Mouse (Mus musculus) adrenal gland, adult 8-10 months (tissue): ENCODE data around the gene Hpcal1. TPM values are rescaled to one million over a fixed set of nuclear protein-coding genes. Genes with fewer than 3 reads are reported as not detected.
A peak's percentile ranks its signal among the peaks of the same experiment; 100 is the strongest.

ENCODE experiments used
- DNase-seq: peaks from one replicate; pipeline ENCODE4 v3.0.0; 2022
- total RNA-seq, 4 experiments: library from RNA; stranded (reverse); gene quantifications; 2 replicates each; pipeline ENCODE4 v1.2.4; 2022

Hpcal1 gene
- total RNA-seq, 4 experiments from 2014 or later, result 18.8 to 34.0 (median 25.4) TPM

DNA sequence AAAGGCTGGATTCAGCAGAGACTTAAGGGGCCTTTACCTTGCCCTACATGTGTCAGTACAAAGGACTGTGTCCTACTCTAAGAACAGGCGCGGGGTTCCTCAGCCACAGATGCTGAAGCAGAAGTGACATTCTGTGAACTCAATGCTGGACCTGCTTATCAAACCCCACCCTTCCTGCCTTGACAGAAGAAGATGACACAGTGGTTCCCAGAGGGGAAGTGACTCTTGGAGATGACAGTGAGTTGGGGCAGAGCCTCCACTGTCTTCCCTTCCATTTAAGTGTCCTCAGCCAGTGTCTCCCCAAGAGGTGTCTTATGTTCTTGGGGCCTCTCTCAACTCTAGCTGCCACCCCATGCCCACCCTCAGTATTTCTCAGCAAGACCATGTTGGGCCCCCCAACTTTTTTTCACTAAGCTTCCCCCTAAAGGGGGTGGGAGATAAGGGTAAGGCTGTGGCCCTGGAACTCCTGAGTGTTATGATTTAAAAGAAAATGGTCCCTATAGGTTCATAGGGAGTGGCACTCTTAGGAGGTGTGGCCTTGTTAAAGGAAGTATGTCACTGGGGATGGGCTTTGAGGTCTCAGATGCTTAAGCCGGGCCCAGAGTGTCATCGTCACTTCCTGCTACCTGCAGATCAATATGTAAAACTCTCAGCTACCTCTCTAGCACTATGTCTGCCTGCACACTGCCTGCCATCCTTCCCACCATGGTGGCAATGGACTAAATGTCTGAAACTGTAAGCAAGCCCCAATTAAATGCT is 25.2 kb downstream of the Hpcal1 start:
- DNase-seq, result no peak

DNA sequence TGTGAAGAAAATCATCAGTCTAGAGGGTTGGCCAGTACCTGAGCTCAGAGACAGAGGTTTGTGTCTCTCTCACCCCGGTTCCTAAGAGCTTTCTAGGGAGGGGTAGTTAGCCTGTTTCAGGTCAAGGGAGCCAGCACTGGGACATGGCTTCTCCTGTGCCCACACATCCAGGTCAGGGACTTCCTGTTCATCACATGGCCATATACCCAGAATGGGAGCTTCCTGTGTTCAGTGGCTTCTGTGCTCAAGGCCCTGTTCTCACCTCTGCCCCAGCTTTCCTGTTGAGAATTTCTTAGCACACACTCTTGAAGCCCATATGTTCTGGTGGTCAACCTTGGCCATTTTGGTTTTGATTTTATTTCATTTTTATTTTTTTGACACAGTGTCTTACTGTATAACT is 26.6 kb downstream of the Hpcal1 start:
- no peak for DNase-seq

DNA sequence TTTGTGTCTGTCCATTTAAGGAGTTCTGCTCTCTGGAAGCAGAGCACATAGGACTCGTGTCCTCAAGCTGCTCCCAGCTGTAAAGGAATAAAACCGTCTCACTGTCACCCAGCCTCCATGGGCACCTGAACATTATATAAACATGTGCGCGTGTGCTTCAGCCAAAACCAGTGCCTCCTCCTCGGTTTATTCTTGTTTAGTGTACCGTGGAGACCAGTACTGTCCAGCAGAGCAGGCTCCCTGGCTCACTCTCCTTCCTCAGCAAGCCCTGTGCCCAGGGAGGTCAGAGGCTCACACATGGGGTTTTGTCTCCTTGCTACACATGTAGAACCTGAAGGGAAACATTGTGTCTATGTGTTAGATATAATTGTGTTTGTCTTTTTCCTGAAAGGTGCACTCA is 27.5 kb downstream of the Hpcal1 start:
- no peak for DNase-seq

DNA sequence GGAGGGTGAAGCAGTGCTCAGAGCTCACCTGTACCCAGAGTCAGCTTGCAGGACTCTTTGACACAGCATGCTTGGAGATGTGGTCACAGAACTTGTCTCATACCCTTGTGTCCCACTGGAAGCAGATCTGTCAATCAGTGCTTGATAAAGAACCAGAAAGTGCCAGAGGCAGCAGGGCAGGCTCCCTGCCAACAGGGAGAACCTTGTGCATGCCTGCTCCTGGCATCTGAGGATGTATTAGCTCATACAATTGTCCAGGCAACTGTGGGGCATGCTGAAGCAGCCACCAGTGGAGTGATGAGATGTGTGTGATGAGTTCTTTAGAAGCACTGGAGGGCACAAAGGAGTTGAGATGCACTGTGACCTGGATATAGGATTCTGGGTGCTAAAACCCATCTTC is 30.4 kb downstream of the Hpcal1 start:
- no peak for DNase-seq

DNA sequence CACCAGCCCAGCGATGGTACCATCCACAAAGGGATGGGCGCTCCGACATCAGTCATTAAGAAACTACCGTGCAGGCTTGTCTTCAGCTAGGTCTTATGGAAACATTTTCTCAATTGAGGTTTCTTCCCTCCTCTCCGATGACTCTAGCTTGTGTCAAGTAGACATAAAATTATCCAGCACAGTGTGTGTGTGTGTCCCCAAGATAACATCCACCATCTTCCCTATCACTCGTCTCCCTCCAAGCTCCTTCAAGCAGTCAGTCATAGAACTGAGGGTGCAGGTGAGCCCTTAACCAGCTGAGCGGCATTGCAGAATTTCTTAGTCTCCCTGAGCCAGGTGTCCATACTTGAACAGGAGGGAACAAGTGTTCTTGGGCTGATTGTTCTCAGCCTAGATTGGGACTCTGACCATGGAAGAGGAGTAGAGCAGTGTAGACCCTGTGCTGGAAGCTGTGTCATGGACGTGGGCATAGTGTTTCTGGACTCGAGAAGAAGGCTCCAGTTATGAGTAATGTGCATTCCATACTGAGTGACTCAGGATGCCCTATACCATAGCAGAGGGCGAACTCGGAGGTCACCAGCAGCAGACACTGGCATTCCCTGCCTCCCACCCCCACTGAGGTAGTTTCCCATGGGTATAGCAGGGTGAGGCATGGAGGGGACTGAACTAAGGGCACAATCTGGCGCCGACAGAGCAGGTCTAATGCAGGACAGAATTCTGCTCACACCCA is 32.0 kb downstream of the Hpcal1 start:
- no peak for DNase-seq

DNA sequence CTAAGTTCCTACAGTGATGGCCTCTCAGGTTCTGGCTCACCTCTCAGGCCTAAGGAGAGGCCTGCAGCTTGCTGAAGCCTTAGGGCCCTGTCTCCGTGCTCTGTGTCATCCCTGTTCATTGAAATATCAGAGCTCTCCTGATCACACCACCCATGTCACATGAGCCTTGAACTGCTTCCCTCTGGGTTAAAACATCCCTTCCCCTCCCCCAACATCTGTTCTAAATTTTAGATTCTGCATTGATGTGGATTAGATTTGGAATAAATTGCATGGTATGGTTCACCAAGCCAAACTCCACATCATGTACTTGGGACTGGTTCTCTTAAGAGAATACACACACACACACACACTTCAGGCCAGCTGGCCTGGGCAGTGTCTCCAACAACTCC is 32.5 kb downstream of the Hpcal1 start:
- no peak for DNase-seq

DNA sequence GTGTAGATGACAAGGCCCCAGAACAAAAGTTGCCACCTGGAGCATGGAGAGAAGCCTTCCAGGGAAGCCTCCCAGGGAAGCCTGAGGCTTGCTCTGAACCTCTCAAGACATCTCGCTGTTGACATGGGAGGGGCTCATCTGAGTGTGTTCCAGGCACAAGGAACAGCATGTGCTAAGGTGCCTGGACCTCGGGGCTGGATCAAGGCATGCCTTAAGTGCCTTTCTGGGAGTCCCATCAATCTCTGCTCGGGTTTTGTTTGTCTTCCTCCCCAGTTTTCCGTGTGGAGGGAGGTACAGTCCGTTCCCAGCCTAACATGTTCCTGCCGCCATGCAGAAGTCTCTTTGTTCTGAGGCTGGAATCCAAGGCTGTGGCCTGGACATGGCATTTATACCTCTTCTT is 33.3 kb downstream of the Hpcal1 start:
- DNase-seq, result no peak

DNA sequence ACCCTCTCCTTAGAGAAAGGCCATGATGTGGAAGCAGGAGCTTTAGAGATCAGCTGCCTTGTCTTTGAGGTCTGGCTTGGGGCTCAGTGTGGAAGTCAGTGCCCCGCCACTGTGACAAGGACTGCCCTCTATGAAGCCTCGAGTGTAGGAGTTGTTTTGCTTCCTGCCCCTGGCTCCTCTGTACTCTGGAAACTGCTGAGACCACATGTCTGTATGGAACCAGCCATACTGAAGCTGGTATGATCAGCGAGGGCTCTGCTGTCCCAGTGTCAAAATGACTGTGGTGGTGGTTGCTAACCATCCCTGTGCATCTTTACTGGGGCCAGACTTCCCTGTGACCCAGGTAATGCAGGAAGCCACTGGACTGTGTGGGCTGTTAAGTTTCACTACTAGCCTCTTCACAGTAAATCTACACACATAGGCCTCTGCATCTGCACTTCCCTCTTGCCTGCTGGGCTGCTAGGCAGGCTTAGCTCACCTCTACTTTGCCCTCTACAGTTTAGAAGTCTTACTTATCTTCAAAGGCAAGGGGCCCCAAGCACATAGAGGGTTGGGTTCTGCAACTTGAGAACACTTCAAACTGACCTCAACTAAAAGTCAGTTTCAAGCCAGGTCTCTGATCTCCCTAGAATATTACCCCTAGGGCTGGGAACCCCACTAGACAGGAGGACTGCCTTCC is 33.9 kb downstream of the Hpcal1 start:
- no peak for DNase-seq

DNA sequence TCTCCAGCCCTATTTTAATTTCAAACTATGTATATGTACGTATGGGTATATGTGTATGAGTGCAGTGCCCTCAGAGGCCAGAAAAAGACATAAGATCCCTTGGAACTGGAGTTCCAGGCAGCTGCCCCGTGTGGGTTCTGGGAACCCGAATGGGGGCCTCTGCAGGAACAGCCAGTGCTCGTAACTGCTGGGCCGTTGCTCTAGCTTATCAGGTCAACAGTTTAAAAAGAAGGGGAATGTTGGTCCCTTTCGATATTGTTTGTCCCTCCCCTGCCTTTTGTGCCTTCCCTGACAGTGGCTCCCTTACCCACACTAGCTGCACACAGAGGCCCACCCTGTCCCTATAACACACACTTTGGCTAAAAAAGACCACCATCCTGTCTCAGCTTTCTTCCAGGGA is 34.9 kb downstream of the Hpcal1 start:
- no peak for DNase-seq

DNA sequence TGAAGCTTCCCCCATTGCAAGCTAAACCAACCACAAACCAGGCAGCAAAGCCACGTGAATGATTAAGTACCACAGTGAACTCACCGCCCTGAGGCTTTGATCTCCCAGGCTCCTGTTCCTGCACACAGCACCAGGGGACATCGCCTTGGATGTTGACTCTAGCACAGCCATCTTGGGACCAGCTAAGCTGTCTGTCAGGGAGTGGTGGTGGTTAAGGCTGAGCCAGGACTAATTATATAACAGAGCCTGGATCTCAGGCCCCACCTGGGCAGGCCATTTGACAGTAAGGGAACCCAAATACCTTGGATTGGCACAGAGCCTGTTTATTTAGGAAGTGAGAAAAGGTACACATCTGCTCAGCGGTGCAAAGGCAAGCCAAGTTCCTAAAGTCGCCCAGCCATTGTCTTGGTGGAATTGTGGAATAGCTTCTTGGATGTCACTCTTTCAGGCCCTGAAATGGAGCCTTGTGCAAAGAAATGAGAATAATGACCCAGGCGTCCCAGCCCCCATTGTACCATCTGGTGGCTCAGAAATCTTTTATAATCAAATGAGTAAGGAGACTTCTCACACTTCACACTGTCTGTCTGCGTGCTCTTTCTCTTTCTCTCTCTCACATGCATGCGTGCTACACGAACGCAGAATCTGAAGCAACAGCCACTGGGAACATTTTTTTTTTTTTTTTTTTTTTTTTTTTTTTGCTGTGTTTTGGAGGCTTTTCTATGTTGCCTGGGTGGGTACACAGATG is 36.1 kb downstream of the Hpcal1 start:
- no peak for DNase-seq

DNA sequence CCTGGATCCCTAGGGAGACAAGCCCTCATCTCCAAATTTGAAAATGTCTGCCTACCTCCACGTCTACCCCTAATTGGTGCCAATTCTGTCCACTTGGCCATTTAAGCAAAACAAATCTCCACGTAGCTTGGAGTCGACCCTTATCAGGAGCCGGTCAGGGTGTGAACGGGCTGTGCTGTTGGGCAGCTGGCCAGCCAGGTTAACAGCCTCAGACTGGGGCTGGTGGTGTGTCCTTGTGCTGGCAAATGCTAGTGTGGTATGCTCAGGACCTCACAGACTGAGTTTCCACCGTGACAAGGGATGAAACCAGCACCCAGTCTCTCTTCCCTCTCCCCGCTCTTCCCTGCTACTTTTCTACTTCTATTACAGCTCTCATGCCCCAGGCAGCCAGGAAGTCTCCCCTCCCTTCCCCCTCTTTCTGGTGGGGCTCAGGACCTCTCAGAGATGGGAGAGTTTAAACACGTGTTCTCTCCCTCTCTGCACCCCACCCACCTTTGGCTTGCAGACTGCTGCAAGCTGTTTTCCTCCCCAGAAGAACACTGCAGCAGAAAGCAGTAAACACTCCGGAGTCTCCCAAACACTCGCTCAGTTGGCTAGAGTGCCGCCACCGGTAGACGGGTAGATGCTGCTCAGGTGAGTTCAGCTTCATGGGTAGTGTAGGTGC is 37.2 kb downstream of the Hpcal1 start:
- DNase-seq, result no peak

DNA sequence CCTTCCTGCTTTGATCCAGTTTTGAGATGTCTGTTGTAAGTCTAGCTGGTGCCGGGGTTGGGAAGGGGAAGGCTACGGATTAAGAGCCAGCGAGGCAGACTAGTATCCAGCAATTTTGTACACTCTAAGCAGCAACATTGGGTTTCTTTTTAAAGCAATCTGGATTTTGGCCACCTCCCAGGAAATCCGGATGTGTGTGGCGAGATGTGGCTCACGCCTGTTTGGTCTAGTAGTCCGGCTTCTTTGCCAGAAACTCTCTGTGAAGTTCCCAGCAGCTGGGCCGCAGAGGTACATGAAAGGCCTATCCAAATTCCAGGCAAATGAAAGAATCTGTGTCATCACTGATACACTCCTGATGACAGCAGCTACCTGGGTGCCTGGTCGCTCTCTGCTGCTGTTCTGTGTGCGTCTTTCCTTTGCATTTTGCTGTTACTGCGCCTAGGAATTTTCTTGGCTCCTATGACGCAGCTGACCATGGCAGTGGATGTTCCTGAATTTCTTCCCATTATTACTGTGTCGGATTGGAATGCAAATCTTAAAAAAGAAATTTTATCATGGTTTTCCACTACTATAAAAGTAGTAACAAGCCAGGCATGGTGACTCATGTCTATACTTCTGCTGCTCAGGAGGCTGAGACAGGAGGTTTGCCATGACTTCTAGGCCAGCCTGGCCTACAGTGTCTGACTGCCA is 38.7 kb downstream of the Hpcal1 start:
- DNase-seq, result no peak

DNA sequence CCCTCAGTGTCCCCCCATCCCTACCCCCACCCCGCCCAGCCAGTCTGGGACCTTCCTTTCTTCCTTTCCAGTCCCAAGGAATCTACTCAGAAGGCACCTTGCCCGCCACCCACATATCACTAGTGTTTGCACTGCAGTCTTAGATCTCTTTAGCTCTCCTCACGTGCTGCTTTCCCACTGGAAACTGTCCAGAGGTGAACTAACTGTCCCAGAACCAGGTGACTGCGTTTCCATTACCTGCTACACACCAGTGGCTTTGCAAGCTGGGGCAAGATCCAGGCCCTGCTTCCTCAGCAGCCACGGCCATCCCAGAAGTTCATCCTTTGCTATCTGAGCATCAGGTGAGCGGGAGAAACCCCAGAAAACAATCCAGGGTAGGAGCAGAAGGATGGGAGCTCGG is 41.4 kb downstream of the Hpcal1 start:
- no peak for DNase-seq

DNA sequence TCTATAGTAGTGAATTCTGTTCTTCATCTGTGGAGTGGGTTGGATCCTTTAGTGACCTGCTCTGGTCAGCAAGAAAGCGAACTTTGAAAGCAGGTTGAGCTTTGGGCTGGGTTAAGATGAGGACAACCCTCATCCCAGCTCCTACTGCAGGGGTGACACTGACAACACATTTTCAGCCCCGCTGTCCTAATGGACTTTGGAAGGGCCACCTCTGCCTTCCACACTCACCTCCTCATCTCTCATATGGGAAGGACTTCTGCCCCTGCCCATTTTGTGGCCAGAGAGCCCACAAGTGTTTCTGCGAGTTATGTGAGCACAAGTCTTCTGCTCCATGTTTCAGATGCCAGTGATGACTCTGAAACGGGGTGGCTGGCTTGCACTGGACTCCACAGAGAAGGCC is 41.9 kb downstream of the Hpcal1 start:
- DNase-seq, result no peak

DNA sequence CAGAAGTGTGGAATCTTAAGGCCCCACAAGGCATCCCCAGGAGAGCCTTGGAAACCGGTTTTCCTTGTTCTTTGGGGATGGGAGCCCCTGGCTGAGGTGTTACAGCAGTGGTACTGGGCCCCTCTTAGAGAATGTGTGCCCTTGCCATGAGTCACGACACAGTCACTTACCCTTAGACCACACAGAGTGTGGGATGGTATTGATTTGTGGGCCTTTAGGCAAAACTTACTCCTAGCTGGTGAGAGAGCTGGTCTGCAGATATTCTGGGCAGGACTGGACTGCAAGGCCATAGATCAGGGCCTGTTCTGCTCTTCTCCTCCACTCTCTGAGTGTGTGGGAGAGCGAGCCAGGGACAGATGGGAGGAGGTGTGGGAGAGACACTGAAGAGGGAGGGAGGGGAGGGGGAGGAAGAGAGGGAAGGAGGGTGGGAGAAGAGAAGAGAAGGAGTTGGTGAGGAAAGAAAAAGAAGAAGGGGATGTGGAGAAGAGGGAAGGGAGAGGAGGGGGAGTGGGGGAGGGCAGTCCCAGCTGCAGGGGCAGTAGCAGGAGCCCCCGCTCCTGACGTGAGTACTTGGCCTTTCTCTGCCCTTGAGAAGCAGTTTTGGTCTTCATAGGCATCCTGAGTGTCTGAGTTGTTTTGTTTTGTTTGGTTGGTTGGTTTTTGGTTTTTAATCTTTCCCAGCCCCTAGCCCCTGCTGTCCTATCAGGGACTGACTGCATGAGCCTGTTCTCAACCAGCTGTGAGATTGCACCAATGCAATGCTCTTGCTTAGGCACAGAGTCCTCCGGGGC is 42.7 kb downstream of the Hpcal1 start:
- DNase-seq, result no peak

DNA sequence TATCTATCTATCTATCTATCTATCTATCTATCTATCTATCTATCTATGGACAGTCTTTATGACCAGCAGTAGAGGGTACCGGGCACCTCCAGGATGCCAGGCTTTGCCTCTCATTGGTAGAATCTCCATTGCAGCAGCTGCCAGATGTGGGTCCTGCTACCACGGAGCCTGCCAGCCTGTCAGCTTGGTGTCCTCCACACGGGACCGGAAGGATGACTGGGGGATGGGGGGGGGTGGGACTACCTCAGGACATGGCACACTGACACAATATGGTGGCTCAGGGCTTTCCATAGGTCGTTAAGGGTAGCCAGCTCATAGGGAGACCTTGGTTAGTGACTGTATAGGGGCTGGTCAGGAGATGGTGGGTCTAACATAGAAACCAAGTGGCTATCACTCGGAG is 45.7 kb downstream of the Hpcal1 start:
- no peak for DNase-seq

DNA sequence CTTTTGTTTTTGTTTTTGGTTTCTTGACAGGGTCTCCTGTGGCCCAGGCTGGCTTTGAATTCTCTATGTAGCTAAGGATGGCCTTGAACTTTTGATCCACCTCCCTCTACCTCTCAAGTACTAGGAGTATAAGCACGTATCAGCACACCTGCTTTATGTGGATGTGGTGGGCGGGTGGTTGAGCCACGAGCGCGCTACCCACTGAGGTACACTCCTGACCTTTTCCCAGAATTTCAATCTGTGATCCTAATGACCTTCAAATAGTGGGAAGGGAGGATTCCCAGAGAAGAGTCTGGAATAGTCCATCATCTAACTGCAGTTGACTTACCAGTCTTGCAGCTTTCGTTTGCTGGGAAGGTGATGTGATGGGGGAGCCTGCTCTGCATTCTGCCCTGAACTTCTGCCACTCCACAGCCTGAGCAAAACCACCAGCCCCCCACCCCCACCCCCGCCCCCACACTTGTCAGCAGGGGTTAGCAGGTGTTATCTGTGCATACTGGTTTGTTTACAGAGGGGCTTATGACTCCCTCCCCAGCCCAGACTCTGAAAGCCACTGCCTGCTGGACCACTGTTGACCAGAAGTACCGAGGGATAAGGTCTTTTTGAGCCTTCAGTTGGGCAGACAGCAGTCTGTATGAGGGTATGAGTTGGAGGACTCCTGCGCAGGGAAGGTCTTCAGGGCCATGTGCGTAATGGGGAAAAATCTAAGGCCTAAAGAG is 46.4 kb downstream of the Hpcal1 start:
- DNase-seq, result no peak

DNA sequence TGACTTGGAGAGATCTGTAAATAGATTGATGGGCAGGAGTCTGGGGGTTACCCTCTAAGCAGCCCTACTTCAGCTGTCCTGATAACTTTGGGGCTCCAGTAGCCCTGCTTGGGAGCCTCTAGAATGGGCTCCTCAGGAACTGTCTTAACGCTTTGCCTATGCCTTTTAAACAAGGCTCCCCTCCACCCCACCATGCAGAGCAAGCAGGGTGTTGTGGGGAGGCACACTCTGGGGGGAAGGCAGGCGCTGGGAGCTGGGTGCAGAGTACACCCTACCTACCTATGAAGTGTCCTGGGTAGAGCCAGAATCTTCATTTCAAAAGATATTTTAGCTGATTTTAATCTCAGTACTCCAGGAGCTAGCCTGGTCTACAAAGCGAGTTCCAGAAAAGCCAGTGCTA is 47.2 kb downstream of the Hpcal1 start:
- no peak for DNase-seq

DNA sequence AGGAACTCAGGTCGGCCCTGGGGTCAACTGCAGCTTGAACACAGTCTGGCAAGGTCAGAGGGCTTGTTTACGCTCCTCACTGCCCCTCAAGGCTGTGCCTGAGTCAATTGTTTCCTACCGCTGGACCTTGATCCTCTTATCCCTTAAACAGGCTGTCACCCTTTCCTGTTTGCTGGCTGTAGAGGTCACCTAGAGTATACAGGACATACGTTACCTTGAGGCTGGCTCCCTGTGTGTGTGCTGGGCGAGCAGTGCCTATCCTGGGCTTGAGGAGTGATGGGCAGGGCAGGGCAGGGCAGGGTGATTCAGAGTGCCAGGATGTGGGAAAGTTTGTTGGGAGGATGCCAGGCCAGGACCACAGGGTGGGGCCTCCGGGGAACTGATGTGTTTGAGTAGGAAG is 47.8 kb downstream of the Hpcal1 start:
- DNase-seq, result peak; percentile 26

DNA sequence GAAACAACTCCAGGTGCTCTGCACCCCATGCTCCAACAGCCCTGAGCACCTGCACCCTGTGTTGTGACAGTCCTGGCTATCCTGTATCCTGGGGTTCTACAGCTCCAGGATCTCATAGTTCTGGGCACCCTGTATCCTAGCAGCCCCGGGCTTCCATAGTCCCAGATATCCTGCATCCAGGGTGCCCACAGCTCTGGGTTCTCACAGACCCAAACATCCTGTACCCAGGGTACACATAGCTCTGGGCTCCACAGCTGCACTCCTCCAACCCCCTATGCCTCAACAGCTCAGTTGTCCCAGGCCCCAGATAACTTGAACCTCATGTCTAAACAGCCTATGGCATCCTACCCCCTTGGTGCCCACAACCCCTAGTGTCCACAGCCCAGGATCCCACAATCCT is 49.6 kb downstream of the Hpcal1 start:
- no peak for DNase-seq
